ENCODE assay signal across 9 mouse cellular contexts in genomic region chr5:33704945-33705611, GRCm38 (mm10). TPM values are rescaled to one million over a fixed set of nuclear protein-coding genes. Genes with fewer than 3 reads are reported as not detected.
DNase-seq lines count a peak whose midpoint lies in the region; ATAC-seq and TF ChIP-seq lines count a peak whose summit lies in the region.
"Had no signal": no experiment of that assay in that cellular context is flagged by ENCODE, and none has a peak within 500 bp of the region (broad histone marks: within the 10 kb centered on the region; RNA-seq: fewer than 3 reads in every experiment).

No protein-coding gene starts in this region.

- ATAC-seq in kidney, embryonic 15.5 days (replicated peaks; ENCODE audit: low FRiP score) = peak; percentile 47; the same call in 1 of the 2 replicates
- ATAC-seq in hindbrain, embryonic 13.5 days (ENCODE audit: low FRiP score) = peak; percentile 86
- ATAC-seq in midbrain, embryonic 11.5 days (ENCODE audit: low FRiP score) = peak; percentile 92
- ATAC-seq in granulocyte monocyte progenitor cell, adult 5-6 weeks (replicated peaks; ENCODE audit: poor library complexity, severe bottlenecking) = no peak

- no peak for TF ChIP-seq CTCF in kidney, adult 2 months (conservative IDR thresholded peaks at IDR 0.05; ENCODE audit: insufficient read depth, insufficient read length, low read depth, low read length)

- WGBS in kidney, embryonic 15.5 days = 20% methylated on average over 11 of the region's 11 CpGs
- 44% methylated on average over 11 of the region's 11 CpGs for WGBS in kidney, adult 2 months
- WGBS in hindbrain, embryonic 13.5 days = 4% methylated on average over 11 of the region's 11 CpGs
- WGBS in midbrain, embryonic 11.5 days = 2% methylated on average over 11 of the region's 11 CpGs

- no peaks in the 10 kb centered on the region for H3K9me3 ChIP-seq in kidney, embryonic 15.5 days (replicated peaks)
- H3K9me3 ChIP-seq in hindbrain, embryonic 13.5 days = no peaks in the 10 kb centered on the region
- H3K9me3 ChIP-seq in midbrain, embryonic 11.5 days (ENCODE audit: control insufficient read depth, low read length) = no peaks in the 10 kb centered on the region
- H3K9me3 ChIP-seq: G1E had no signal

- no peak overlapping the region for H3K4me3 ChIP-seq in kidney, embryonic 15.5 days (replicated peaks)
- H3K4me3 ChIP-seq in kidney, adult 2 months (ENCODE audit: insufficient read depth, low read depth, low read length) = no peak overlapping the region
- H3K4me3 ChIP-seq in hindbrain, embryonic 13.5 days = no peak overlapping the region
- H3K4me3 ChIP-seq in midbrain, embryonic 11.5 days (ENCODE audit: low read depth, low read length) = no peak overlapping the region

- peaks cover 56% of the 10 kb centered on the region for H3K4me1 ChIP-seq in kidney, embryonic 15.5 days
- H3K4me1 ChIP-seq in kidney, adult 2 months (ENCODE audit: control insufficient read depth, insufficient read depth, low read length) = peaks cover 17% of the 10 kb centered on the region; the same call in 1 of the 2 replicates
- peaks cover 58% of the 10 kb centered on the region for H3K4me1 ChIP-seq in hindbrain, embryonic 13.5 days (replicated peaks)
- peaks cover 49% of the 10 kb centered on the region for H3K4me1 ChIP-seq in midbrain, embryonic 11.5 days (ENCODE audit: control insufficient read depth, insufficient read depth, low read length)

- peaks cover 10% of the 10 kb centered on the region for H3K27me3 ChIP-seq in kidney, embryonic 15.5 days
- no peaks in the 10 kb centered on the region for H3K27me3 ChIP-seq in kidney, adult 2 months (replicated peaks; ENCODE audit: control insufficient read depth, insufficient read depth, low read length)
- peaks cover 27% of the 10 kb centered on the region for H3K27me3 ChIP-seq in hindbrain, embryonic 13.5 days
- peaks cover 24% of the 10 kb centered on the region for H3K27me3 ChIP-seq in midbrain, embryonic 11.5 days (ENCODE audit: control insufficient read depth, insufficient read depth, low read length)

- H3K36me3 ChIP-seq in kidney, embryonic 15.5 days = no peaks in the 10 kb centered on the region
- no peaks in the 10 kb centered on the region for H3K36me3 ChIP-seq in kidney, adult 2 months (ENCODE audit: control insufficient read depth, insufficient read depth, low read length)
- no peaks in the 10 kb centered on the region for H3K36me3 ChIP-seq in hindbrain, embryonic 13.5 days
- no peaks in the 10 kb centered on the region for H3K36me3 ChIP-seq in midbrain, embryonic 11.5 days (ENCODE audit: control insufficient read depth, insufficient read depth, low read length)
- H3K36me3 ChIP-seq: G1E had no signal

- no peak for TF ChIP-seq POLR2A in kidney, adult 2 months (IDR thresholded peaks at IDR 0.05; ENCODE audit: low read depth, low read length)

- no peak overlapping the region for H3K9ac ChIP-seq in kidney, embryonic 15.5 days
- no peak overlapping the region for H3K9ac ChIP-seq in hindbrain, embryonic 13.5 days
- H3K9ac ChIP-seq in midbrain, embryonic 11.5 days (ENCODE audit: low read length) = peak overlapping the region; percentile 38

- DNase-seq in kidney, adult 2 months = no peak
- peak; percentile 84 for DNase-seq in embryo, embryonic 11 days
- DNase-seq in midbrain, embryonic 11.5 days (ENCODE audit: low spot score, missing footprints) = peak; percentile 96
- DNase-seq in spleen, postnatal 36 days (ENCODE audit: low spot score in 2 of 2) = no peak
- DNase-seq in ovary, postnatal 36 days (ENCODE audit: low spot score) = no peak

- peak overlapping the region; percentile 17; the same call in 1 of the 2 replicates for H3K4me2 ChIP-seq in kidney, embryonic 15.5 days
- no peak overlapping the region for H3K4me2 ChIP-seq in hindbrain, embryonic 13.5 days
- H3K4me2 ChIP-seq in midbrain, embryonic 11.5 days = peak overlapping the region; percentile 28

- no peak overlapping the region for H3K27ac ChIP-seq in kidney, embryonic 15.5 days
- no peak overlapping the region for H3K27ac ChIP-seq in kidney, adult 2 months (ENCODE audit: insufficient read depth, low read depth, low read length)
- peak overlapping the region; percentile 76 for H3K27ac ChIP-seq in hindbrain, embryonic 13.5 days
- peak overlapping the region; percentile 88 for H3K27ac ChIP-seq in midbrain, embryonic 11.5 days (ENCODE audit: low read depth, low read length)

RNA-seq across cellular contexts. Expression of gene Fgfr3, which starts 16.4 kb away (rescaled TPM):
- 16.2 and 17.4 TPM in 2 replicates for polyA plus RNA-seq in kidney, embryonic 15.5 days (2015; fragmentation: Nextera tagmentation; extraction: Ambion mirVana)
- polyA plus RNA-seq in kidney, adult 2 months (2012; rRNA removed) = 63.7 and 94.9 TPM in 2 replicates
- 41.1 and 45.7 TPM in 2 replicates for polyA plus RNA-seq in hindbrain, embryonic 13.5 days (2015; fragmentation: Nextera tagmentation; extraction: Ambion mirVana)
- 61.8 and 68.0 TPM in 2 replicates for polyA plus RNA-seq in midbrain, embryonic 11.5 days (2014; fragmentation: Nextera tagmentation; extraction: Ambion mirVana)
- total RNA-seq in granulocyte monocyte progenitor cell, adult 5-6 weeks (2014; fragmentation: Nextera tagmentation) = not detected in 2 replicates
- total RNA-seq in granulocyte monocyte progenitor cell, adult 5-6 weeks (2017) = not detected in 2 replicates

RNA-seq across cellular contexts. Expression of gene Tmem129, which starts 46.9 kb away (rescaled TPM):
- polyA plus RNA-seq in kidney, embryonic 15.5 days (2015; fragmentation: Nextera tagmentation; extraction: Ambion mirVana) = 37.4 and 37.5 TPM in 2 replicates
- polyA plus RNA-seq in kidney, adult 2 months (2012; rRNA removed) = 47.4 and 51.2 TPM in 2 replicates
- polyA plus RNA-seq in hindbrain, embryonic 13.5 days (2015; fragmentation: Nextera tagmentation; extraction: Ambion mirVana) = 28.2 and 28.7 TPM in 2 replicates
- polyA plus RNA-seq in midbrain, embryonic 11.5 days (2014; fragmentation: Nextera tagmentation; extraction: Ambion mirVana) = 36.0 and 37.4 TPM in 2 replicates
- total RNA-seq in granulocyte monocyte progenitor cell, adult 5-6 weeks (2014; fragmentation: Nextera tagmentation) = 15.0 and 27.7 TPM in 2 replicates
- total RNA-seq in granulocyte monocyte progenitor cell, adult 5-6 weeks (2017) = 19.7 and 26.2 TPM in 2 replicates

RNA-seq across cellular contexts. Expression of gene Tacc3, which starts 47.1 kb away (rescaled TPM):
- polyA plus RNA-seq in kidney, embryonic 15.5 days (2015; fragmentation: Nextera tagmentation; extraction: Ambion mirVana) = 192 and 195 TPM in 2 replicates
- 2.3 and 2.6 TPM in 2 replicates for polyA plus RNA-seq in kidney, adult 2 months (2012; rRNA removed)
- 48.8 and 57.0 TPM in 2 replicates for polyA plus RNA-seq in hindbrain, embryonic 13.5 days (2015; fragmentation: Nextera tagmentation; extraction: Ambion mirVana)
- polyA plus RNA-seq in midbrain, embryonic 11.5 days (2014; fragmentation: Nextera tagmentation; extraction: Ambion mirVana) = 277 and 307 TPM in 2 replicates
- 79.1 and 81.0 TPM in 2 replicates for total RNA-seq in granulocyte monocyte progenitor cell, adult 5-6 weeks (2014; fragmentation: Nextera tagmentation)
- total RNA-seq in granulocyte monocyte progenitor cell, adult 5-6 weeks (2017) = 186 and 201 TPM in 2 replicates

RNA-seq across cellular contexts. Expression of gene Slbp, which starts 52.7 kb away (rescaled TPM):
- polyA plus RNA-seq in kidney, embryonic 15.5 days (2015; fragmentation: Nextera tagmentation; extraction: Ambion mirVana) = 238 and 247 TPM in 2 replicates
- 12.7 and 15.7 TPM in 2 replicates for polyA plus RNA-seq in kidney, adult 2 months (2012; rRNA removed)
- polyA plus RNA-seq in hindbrain, embryonic 13.5 days (2015; fragmentation: Nextera tagmentation; extraction: Ambion mirVana) = 126 and 130 TPM in 2 replicates
- polyA plus RNA-seq in midbrain, embryonic 11.5 days (2014; fragmentation: Nextera tagmentation; extraction: Ambion mirVana) = 304 and 334 TPM in 2 replicates
- 154 and 174 TPM in 2 replicates for total RNA-seq in granulocyte monocyte progenitor cell, adult 5-6 weeks (2014; fragmentation: Nextera tagmentation)
- total RNA-seq in granulocyte monocyte progenitor cell, adult 5-6 weeks (2017) = 251 and 253 TPM in 2 replicates

Comparison
In these comparisons a context has a peak if more than half of its experiments do, and no peak if none do; other contexts are left out.
1. RNA of gene Tacc3, which starts 47.1 kb away (polyA plus RNA-seq): 277 to 307 TPM in midbrain, embryonic 11.5 days, 192 to 195 TPM in kidney, embryonic 15.5 days and 48.8 to 57.0 TPM in hindbrain, embryonic 13.5 days; 2.3 to 2.6 TPM in kidney, adult 2 months; every median in the first group is over 10 times any median in the second.
2. H3K27ac ChIP-seq: peak in hindbrain, embryonic 13.5 days (single experiment) and midbrain, embryonic 11.5 days (single experiment); none in kidney, embryonic 15.5 days (single experiment) and kidney, adult 2 months (single experiment).
3. DNase-seq: peak in embryo, embryonic 11 days (single experiment) and midbrain, embryonic 11.5 days (single experiment); none in kidney, adult 2 months (single experiment), spleen, postnatal 36 days (0 of 2) and ovary, postnatal 36 days (single experiment).